Mouse (Mus musculus) myocyte (in vitro differentiated cells): ENCODE measurements around the gene Kif22. TPM values are rescaled to one million over a fixed set of nuclear protein-coding genes. Genes with fewer than 3 reads are reported as not detected.
A peak's percentile ranks its signal among the peaks of the same experiment; 100 is the strongest.

Source experiments
- H3K27me3 ChIP-seq: one replicate; pipeline ENCODE4 v1.6.1; 2011; ENCODE audit not compliant: control insufficient read depth, insufficient read depth, insufficient read length
- H3K36me3 ChIP-seq: one replicate; pipeline ENCODE4 v1.6.1; 2011; ENCODE audit not compliant: control insufficient read depth, insufficient read depth
- H3K4me2 ChIP-seq: one replicate; pipeline ENCODE4 v1.6.1; 2011; ENCODE audit warnings: low read depth, control low read depth
- H3K4me3 ChIP-seq: one replicate; pipeline ENCODE4 v1.5.1; 2011; ENCODE audit warnings: mild to moderate bottlenecking, control low read depth, moderate library complexity
- H3K79me2 ChIP-seq: one replicate; pipeline ENCODE4 v1.6.1; 2011; ENCODE audit not compliant: control insufficient read depth, insufficient read depth
- H3ac ChIP-seq: one replicate; pipeline ENCODE4 v1.6.1; 2011; ENCODE audit not compliant: control insufficient read depth, insufficient read length
- CEBPB ChIP-seq: IDR thresholded peaks from 2 replicates; pipeline ENCODE4 v1.6.1; 2011; ENCODE audit warnings: mild to moderate bottlenecking, moderate library complexity; ENCODE audit not compliant: poor library complexity, insufficient read depth, severe bottlenecking
- E2F4 ChIP-seq: IDR thresholded peaks from one replicate; pipeline ENCODE4 v1.6.1; 2011; ENCODE audit warnings: mild to moderate bottlenecking, control low read depth, moderate library complexity; ENCODE audit not compliant: insufficient read depth
- MAX ChIP-seq: IDR thresholded peaks from one replicate; pipeline ENCODE4 v1.6.1; 2011; ENCODE audit warnings: low read depth, mild to moderate bottlenecking, control low read depth
- MYOD1 ChIP-seq, 3 experiments: IDR thresholded peaks; one replicate each; pipeline ENCODE4 v1.6.1; 2011; ENCODE audit warnings: control low read depth in 2 of 3, low read depth in 2 of 3, mild to moderate bottlenecking in 2 of 3, moderate library complexity in 1 of 3; ENCODE audit not compliant: insufficient read length in 2 of 3, control insufficient read depth in 1 of 3
- MYOG ChIP-seq, 3 experiments: IDR thresholded peaks; one replicate each; pipeline ENCODE4 v1.6.1; 2011; ENCODE audit warnings: control low read depth in 2 of 3, low read depth in 2 of 3, mild to moderate bottlenecking in 2 of 3; ENCODE audit not compliant: insufficient read length in 2 of 3, control insufficient read depth in 1 of 3, insufficient read depth in 1 of 3
- POLR2A ChIP-seq: IDR thresholded peaks from one replicate; pipeline ENCODE4 v1.6.1; 2011; ENCODE audit warnings: low read depth, mild to moderate bottlenecking, control low read depth, moderate library complexity; ENCODE audit not compliant: insufficient read length
- POLR2AphosphoS2 ChIP-seq: IDR thresholded peaks from one replicate; pipeline ENCODE4 v1.6.1; 2011; ENCODE audit warnings: low read depth, control low read depth; ENCODE audit not compliant: insufficient read length
- REST ChIP-seq: IDR thresholded peaks from one replicate; pipeline ENCODE4 v1.6.1; 2011; ENCODE audit warnings: mild to moderate bottlenecking, control low read depth, moderate library complexity; ENCODE audit not compliant: insufficient read depth, insufficient read length
- SRF ChIP-seq: IDR thresholded peaks from one replicate; pipeline ENCODE4 v1.6.1; 2011; ENCODE audit warnings: low read depth; ENCODE audit not compliant: control insufficient read depth, insufficient read length
- TCF12 ChIP-seq: IDR thresholded peaks from one replicate; pipeline ENCODE4 v1.6.1; 2011; ENCODE audit warnings: mild to moderate bottlenecking, control low read depth; ENCODE audit not compliant: poor library complexity, insufficient read depth, severe bottlenecking
- TCF3 ChIP-seq: IDR thresholded peaks from one replicate; pipeline ENCODE4 v1.6.1; 2011; ENCODE audit warnings: low read depth, control low read depth; ENCODE audit not compliant: insufficient read length
- USF1 ChIP-seq: IDR thresholded peaks from one replicate; pipeline ENCODE4 v1.6.1; 2011; ENCODE audit warnings: low read depth, mild to moderate bottlenecking, control low read depth, moderate library complexity
- polyA plus RNA-seq: library from polyadenylated mRNA; unstranded; fragments of >200 nt; fragmentation: generic; extraction: Trizol; gene quantifications from one replicate; pipeline ENCODE4 v1.2.1, GENCODE M21; 2012; ENCODE audit warnings: missing spikeins

Kif22 gene
- polyA plus RNA-seq, 1 experiment: 29.9 TPM

- Histone ChIP-seq H3K4me2 (no peak overlapping the region), H3K79me2 (no peaks in the 10 kb centered on the region), H3K27me3 (no peaks in the 10 kb centered on the region), H3K4me3 (no peak overlapping the region), H3K36me3 (no peaks in the 10 kb centered on the region), H3ac (no peak overlapping the region)
- TF ChIP-seq MYOD1 (IDR thresholded peaks at IDR 0.05; ENCODE audit: control insufficient read depth in 1 of 3, insufficient read length in 2 of 3, low read depth in 2 of 3): no peak
- TF ChIP-seq USF1: no peak
- TF ChIP-seq CEBPB: no peak
- TF ChIP-seq MAX: no peak
- no peak for TF ChIP-seq TCF12
- no peak for TF ChIP-seq POLR2AphosphoS2
- TF ChIP-seq REST: no peak
- TF ChIP-seq POLR2A: no peak
- TF ChIP-seq TCF3: no peak
- TF ChIP-seq E2F4: no peak
- TF ChIP-seq MYOG (IDR thresholded peaks at IDR 0.05; ENCODE audit: control insufficient read depth in 1 of 3, insufficient read depth in 1 of 3, insufficient read length in 2 of 3, low read depth in 2 of 3): no peak
- TF ChIP-seq SRF: no peak
Observed at GRCm38 (mm10) chr7:127083689-127084088, 41.4 kb upstream of the Kif22 start.

DNA sequence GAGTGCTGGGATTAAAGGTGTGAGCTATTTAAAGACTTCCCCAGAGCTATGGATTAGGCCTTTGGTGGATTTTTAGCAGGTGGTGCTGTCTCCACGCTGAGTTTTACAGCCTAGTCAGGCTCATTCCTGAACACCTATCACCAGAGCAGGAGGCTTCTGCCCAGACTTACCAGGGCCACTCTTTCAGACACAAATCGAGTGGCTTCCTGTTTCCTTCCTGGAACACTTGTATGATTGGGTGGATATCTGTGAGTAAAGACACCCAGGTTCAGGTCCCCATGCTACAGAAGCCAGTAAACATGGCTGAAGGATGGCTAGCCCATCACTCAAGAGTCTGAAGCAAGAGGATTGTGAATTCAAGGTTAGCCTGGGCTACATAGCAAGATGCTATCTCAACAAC, 40.7 kb upstream of the Kif22 start:
- Histone ChIP-seq H3ac (no peak overlapping the region), H3K4me2 (peak overlapping the region; percentile 62), H3K4me3 (no peak overlapping the region), H3K36me3 (no peaks in the 10 kb centered on the region), H3K27me3 (no peaks in the 10 kb centered on the region), H3K79me2 (no peaks in the 10 kb centered on the region)
- TF ChIP-seq TCF12: no peak
- no peak for TF ChIP-seq CEBPB
- TF ChIP-seq MYOG (IDR thresholded peaks at IDR 0.05; ENCODE audit: control insufficient read depth in 1 of 3, insufficient read depth in 1 of 3, insufficient read length in 2 of 3, low read depth in 2 of 3): no peak
- TF ChIP-seq POLR2AphosphoS2: no peak
- TF ChIP-seq MAX: no peak
- no peak for TF ChIP-seq REST
- no peak for TF ChIP-seq USF1
- TF ChIP-seq MYOD1 (IDR thresholded peaks at IDR 0.05; ENCODE audit: control insufficient read depth in 1 of 3, insufficient read length in 2 of 3, low read depth in 2 of 3): no peak
- TF ChIP-seq POLR2A: no peak
- TF ChIP-seq TCF3: no peak
- no peak for TF ChIP-seq E2F4
- TF ChIP-seq SRF: no peak

DNA sequence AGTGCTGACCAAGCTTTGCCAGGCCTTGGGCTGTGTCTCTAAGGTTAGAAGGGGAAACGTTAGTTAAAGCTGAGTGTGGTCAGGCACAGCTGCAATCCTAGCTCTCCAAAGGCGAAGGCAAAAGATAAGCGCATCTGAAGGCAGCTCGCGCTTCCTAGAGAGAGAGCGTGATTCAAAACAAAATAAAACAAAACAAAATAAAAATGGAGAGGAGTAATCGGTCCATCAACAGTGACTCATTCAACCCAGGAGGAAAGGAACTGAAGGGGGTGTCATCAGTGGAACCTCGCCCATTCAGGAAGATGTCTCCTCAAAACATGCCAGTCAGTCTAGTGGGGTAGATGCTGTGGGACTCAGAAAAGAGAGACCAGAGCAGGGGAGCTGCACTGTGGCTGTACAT, 40.0 kb upstream of the Kif22 start:
- TF ChIP-seq REST: no peak
- TF ChIP-seq POLR2A: no peak
- peak in 1 of 3 experiments; percentile 14 for TF ChIP-seq MYOG (IDR thresholded peaks at IDR 0.05; ENCODE audit: control insufficient read depth in 1 of 3, insufficient read depth in 1 of 3, insufficient read length in 2 of 3, low read depth in 2 of 3)
- peak in 2 of 3 experiments; percentile 36 to 40 for TF ChIP-seq MYOD1 (IDR thresholded peaks at IDR 0.05; ENCODE audit: control insufficient read depth in 1 of 3, insufficient read length in 2 of 3, low read depth in 2 of 3)

GRCm38 (mm10) chr7:127080045-127080444, 37.8 kb upstream of the Kif22 start:
- no peak for TF ChIP-seq MAX
- TF ChIP-seq CEBPB: no peak
- Histone ChIP-seq H3ac (no peak overlapping the region), H3K79me2 (no peaks in the 10 kb centered on the region), H3K27me3 (no peaks in the 10 kb centered on the region), H3K4me2 (no peak overlapping the region), H3K4me3 (no peak overlapping the region), H3K36me3 (no peaks in the 10 kb centered on the region)

More for the DNA sequence above, 40.0 kb upstream of the Kif22 start:
- no peaks in the 10 kb centered on the region for H3K79me2 ChIP-seq
- no peak overlapping the region for H3K4me3 ChIP-seq
- H3ac ChIP-seq: no peak overlapping the region
- no peaks in the 10 kb centered on the region for H3K27me3 ChIP-seq
- no peaks in the 10 kb centered on the region for H3K36me3 ChIP-seq
- H3K4me2 ChIP-seq: peak overlapping the region; percentile 62

- H3K4me2 ChIP-seq: no peak overlapping the region
- H3K4me3 ChIP-seq: no peak overlapping the region
Observed at GRCm38 (mm10) chr7:127077692-127078091, 35.4 kb upstream of the Kif22 start.

More at GRCm38 (mm10) chr7:127077692-127078091, 35.4 kb upstream of the Kif22 start:
- Histone ChIP-seq H3K36me3 (no peaks in the 10 kb centered on the region), H3ac (no peak overlapping the region), H3K27me3 (no peaks in the 10 kb centered on the region), H3K79me2 (no peaks in the 10 kb centered on the region)
- TF ChIP-seq MYOD1 (IDR thresholded peaks at IDR 0.05; ENCODE audit: control insufficient read depth in 1 of 3, insufficient read length in 2 of 3, low read depth in 2 of 3): no peak
- no peak for TF ChIP-seq TCF3
- TF ChIP-seq MAX: no peak
- TF ChIP-seq POLR2A: no peak
- no peak for TF ChIP-seq MYOG (IDR thresholded peaks at IDR 0.05; ENCODE audit: control insufficient read depth in 1 of 3, insufficient read depth in 1 of 3, insufficient read length in 2 of 3, low read depth in 2 of 3)
- no peak for TF ChIP-seq CEBPB
